Mouse (Mus musculus): ENCODE results near the gene Wnt7b.

GRCm38 (mm10) chr15:85609266-85610004 is 27.2 kb upstream of the Wnt7b start:
- TF ChIP-seq CTCF (IDR thresholded peaks at IDR 0.05; ENCODE audit: borderline replicate concordance, extremely low read depth, insufficient read depth, insufficient read length) (0 out of 2 replicates have a peak, but pooled peaks have one; percentile 2), POLR2A (IDR thresholded peaks at IDR 0.05; ENCODE audit: borderline replicate concordance, extremely low read depth, insufficient read depth, insufficient read length, poor library complexity, severe bottlenecking) (no peak)
